ENCODE assay signal across 17 mouse cellular contexts in the genomic region with DNA sequence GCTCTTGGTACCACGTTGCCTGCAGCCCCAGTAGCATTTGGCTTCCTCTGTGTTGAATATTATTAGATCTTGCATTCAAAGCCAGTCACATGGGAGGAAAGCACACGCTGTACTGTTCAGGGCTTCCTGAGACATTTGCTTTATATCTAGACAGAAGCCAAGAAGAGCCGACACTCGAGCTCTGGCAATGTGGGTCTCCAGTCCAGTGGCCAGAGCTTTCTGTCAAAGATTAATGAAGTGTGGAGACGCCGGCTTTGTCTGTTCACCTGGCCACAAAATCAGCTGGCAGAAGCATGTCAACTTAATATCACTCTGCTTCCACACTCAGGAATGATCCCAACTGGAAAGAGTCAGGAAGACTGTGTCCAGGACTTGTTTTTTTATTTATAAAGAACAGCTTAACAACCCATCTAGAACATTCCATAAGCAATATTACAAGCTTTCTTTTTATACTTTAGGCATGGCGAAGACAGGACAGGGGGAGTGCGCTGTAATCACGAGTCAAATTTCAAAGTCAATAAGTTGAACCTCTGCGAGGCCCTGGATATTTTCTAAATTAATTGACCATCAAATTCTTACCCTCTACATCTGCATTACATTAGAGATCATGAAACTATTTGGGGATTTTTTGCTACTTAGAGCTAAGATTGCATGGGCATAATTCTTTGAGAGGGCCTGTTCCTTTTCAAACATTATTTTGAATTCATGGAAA.
A peak's percentile ranks its signal among the peaks of the same experiment; 100 is the strongest.
DNase-seq lines count a peak whose midpoint lies in the region; ATAC-seq lines count a peak whose summit lies in the region.
"Had no signal": no experiment of that assay in that cellular context is flagged by ENCODE, and none has a peak within 500 bp of the region (broad histone marks: within the 10 kb centered on the region; RNA-seq: fewer than 3 reads in every experiment).

No protein-coding gene starts in this region.

- no peaks in the 10 kb centered on the region for H3K36me3 ChIP-seq in kidney, embryonic 15.5 days
- H3K36me3 ChIP-seq in hindbrain, embryonic 12.5 days: no peaks in the 10 kb centered on the region
- H3K36me3 ChIP-seq: forebrain, embryonic 10.5 days; heart, embryonic 13.5 days; intestine, embryonic 15.5 days; midbrain, embryonic 15.5 days had no signal

- no peak overlapping the region for H3K27ac ChIP-seq in kidney, embryonic 15.5 days
- no peak overlapping the region for H3K27ac ChIP-seq in hindbrain, embryonic 12.5 days
- H3K27ac ChIP-seq: forebrain, embryonic 10.5 days; heart, embryonic 13.5 days; intestine, embryonic 15.5 days; left cerebral cortex, adult 2 months; macrophage; midbrain, embryonic 15.5 days had no signal

- peak; percentile 67 for ATAC-seq in kidney, embryonic 15.5 days (replicated peaks; ENCODE audit: low FRiP score)
- ATAC-seq in hindbrain, embryonic 12.5 days (ENCODE audit: low FRiP score): no peak
- ATAC-seq: intestine, embryonic 15.5 days; midbrain, embryonic 15.5 days had no signal

- 34% methylated on average over 10 of the region's 10 CpGs for WGBS in kidney, embryonic 15.5 days
- WGBS in hindbrain, embryonic 12.5 days: 74% methylated on average over 10 of the region's 10 CpGs

- H3K9me3 ChIP-seq in kidney, embryonic 15.5 days (replicated peaks): no peaks in the 10 kb centered on the region
- no peaks in the 10 kb centered on the region for H3K9me3 ChIP-seq in hindbrain, embryonic 12.5 days (replicated peaks)
- H3K9me3 ChIP-seq: forebrain, embryonic 10.5 days; heart, embryonic 13.5 days; intestine, embryonic 15.5 days; midbrain, embryonic 15.5 days had no signal

- H3K4me2 ChIP-seq in kidney, embryonic 15.5 days: no peak overlapping the region
- H3K4me2 ChIP-seq in hindbrain, embryonic 12.5 days (replicated peaks): no peak overlapping the region
- H3K4me2 ChIP-seq: heart, embryonic 13.5 days; intestine, embryonic 15.5 days; midbrain, embryonic 15.5 days had no signal

- no peaks in the 10 kb centered on the region for H3K27me3 ChIP-seq in kidney, embryonic 15.5 days
- no peaks in the 10 kb centered on the region for H3K27me3 ChIP-seq in hindbrain, embryonic 12.5 days
- H3K27me3 ChIP-seq: heart, embryonic 13.5 days; intestine, embryonic 15.5 days; midbrain, embryonic 15.5 days had no signal

- no peak overlapping the region for H3K9ac ChIP-seq in kidney, embryonic 15.5 days
- no peak overlapping the region for H3K9ac ChIP-seq in hindbrain, embryonic 12.5 days
- H3K9ac ChIP-seq: heart, embryonic 13.5 days; intestine, embryonic 15.5 days; midbrain, embryonic 15.5 days had no signal

- peak; percentile 54 for DNase-seq in gastrocnemius, adult 18-20 months (ENCODE audit: low spot score)
- DNase-seq in gastrocnemius, postnatal 4 days (ENCODE audit: low spot score in 2 of 2): no peak
- DNase-seq in kidney, adult 9 months: no peak
- peak; percentile 38 for DNase-seq in forelimb bud, embryonic 11.5 days (ENCODE audit: low read depth, low spot score)
- DNase-seq in lung, postnatal 25 days (ENCODE audit: low spot score): peak; percentile 59
- no peak for DNase-seq in right cerebral cortex, postnatal 25 days
- DNase-seq: adrenal gland, postnatal 14 days; cerebellum, postnatal 10 days; thymus, postnatal 25 days had no signal

- H3K4me3 ChIP-seq in kidney, embryonic 15.5 days (replicated peaks): no peak overlapping the region
- no peak overlapping the region for H3K4me3 ChIP-seq in hindbrain, embryonic 12.5 days
- H3K4me3 ChIP-seq: forebrain, embryonic 10.5 days; heart, embryonic 13.5 days; intestine, embryonic 15.5 days; left cerebral cortex, adult 2 months; midbrain, embryonic 15.5 days had no signal

- H3K4me1 ChIP-seq in kidney, embryonic 15.5 days: peaks cover 9% of the 10 kb centered on the region
- no peaks in the 10 kb centered on the region for H3K4me1 ChIP-seq in hindbrain, embryonic 12.5 days
- H3K4me1 ChIP-seq: heart, embryonic 13.5 days; intestine, embryonic 15.5 days; midbrain, embryonic 15.5 days had no signal

Comparison
In these comparisons a context has a peak if more than half of its experiments do, and no peak if none do; other contexts are left out.
1. DNase-seq: peak in gastrocnemius, adult 18-20 months (single experiment), forelimb bud, embryonic 11.5 days (single experiment) and lung, postnatal 25 days (single experiment); none in gastrocnemius, postnatal 4 days (0 of 2), kidney, adult 9 months (single experiment) and right cerebral cortex, postnatal 25 days (single experiment).